Mouse (Mus musculus): ENCODE measurements around the gene Kif13a. TPM values are rescaled to one million over a fixed set of nuclear protein-coding genes. Genes with fewer than 3 reads are reported as not detected.

Kif13a gene
- polyA plus RNA-seq, 1 experiment from 2014 or later, result 14.5 TPM

GRCm38 (mm10) chr13:46780379-46780778, 149.3 kb downstream of the Kif13a start:
- DNase-seq (ENCODE audit: low spot score) (no peak), ATAC-seq (ENCODE audit: low FRiP score) (no peak)
- Histone ChIP-seq H3K27me3 (ENCODE audit: control insufficient read depth, insufficient read depth, low read length) (no peaks in the 10 kb centered on the region), H3K27ac (ENCODE audit: low read depth, low read length) (no peak overlapping the region), H3K9me3 (ENCODE audit: control insufficient read depth, low read length) (no peaks in the 10 kb centered on the region), H3K4me3 (ENCODE audit: low read depth, low read length) (no peak overlapping the region), H3K4me1 (replicated peaks; ENCODE audit: control insufficient read depth, insufficient read depth, low read length) (no peaks in the 10 kb centered on the region), H3K36me3 (ENCODE audit: control insufficient read depth, insufficient read depth, low read length) (no peaks in the 10 kb centered on the region), H3K4me2 (replicated peaks; ENCODE audit: low read depth, low read length) (no peak overlapping the region), H3K9ac (ENCODE audit: low read depth, low read length) (no peak overlapping the region)
- WGBS, result 96% methylated on average over 11 of the region's 11 CpGs

GRCm38 (mm10) chr13:46779831-46780230, 149.8 kb downstream of the Kif13a start:
- Histone ChIP-seq H3K9ac (ENCODE audit: low read depth, low read length) (no peak overlapping the region), H3K36me3 (ENCODE audit: control insufficient read depth, insufficient read depth, low read length) (0 out of 2 replicates have a peak, but pooled peaks cover 2% of the 10 kb centered on the region), H3K4me3 (ENCODE audit: low read depth, low read length) (no peak overlapping the region), H3K27ac (ENCODE audit: low read depth, low read length) (no peak overlapping the region), H3K4me1 (replicated peaks; ENCODE audit: control insufficient read depth, insufficient read depth, low read length) (no peaks in the 10 kb centered on the region), H3K4me2 (replicated peaks; ENCODE audit: low read depth, low read length) (no peak overlapping the region), H3K27me3 (ENCODE audit: control insufficient read depth, insufficient read depth, low read length) (no peaks in the 10 kb centered on the region), H3K9me3 (ENCODE audit: control insufficient read depth, low read length) (no peaks in the 10 kb centered on the region)
- 67% methylated on average over 10 of the region's 10 CpGs for whole genome bisulfite sequencing
- ATAC-seq (ENCODE audit: low FRiP score) (no peak), DNase-seq (ENCODE audit: low spot score) (no peak)

- H3K9ac ChIP-seq (ENCODE audit: low read depth, low read length), result no peak overlapping the region
- WGBS, result 96% methylated on average over 3 of the region's 3 CpGs
- no peak for DNase-seq (ENCODE audit: low spot score)
- ATAC-seq (ENCODE audit: low FRiP score), result no peak
- H3K4me3 ChIP-seq (ENCODE audit: low read depth, low read length), result no peak overlapping the region
- no peaks in the 10 kb centered on the region for H3K4me1 ChIP-seq (replicated peaks; ENCODE audit: control insufficient read depth, insufficient read depth, low read length)
- H3K27me3 ChIP-seq (ENCODE audit: control insufficient read depth, insufficient read depth, low read length), result no peaks in the 10 kb centered on the region
- no peak overlapping the region for H3K27ac ChIP-seq (ENCODE audit: low read depth, low read length)
- H3K9me3 ChIP-seq (ENCODE audit: control insufficient read depth, low read length), result no peaks in the 10 kb centered on the region
- H3K4me2 ChIP-seq (replicated peaks; ENCODE audit: low read depth, low read length), result no peak overlapping the region
- 0 out of 2 replicates have a peak, but pooled peaks cover 3% of the 10 kb centered on the region for H3K36me3 ChIP-seq (ENCODE audit: control insufficient read depth, insufficient read depth, low read length)
Observed at GRCm38 (mm10) chr13:46777461-46777860, 152.2 kb downstream of the Kif13a start.

- no peak overlapping the region for H3K27ac ChIP-seq (ENCODE audit: low read depth, low read length)
- 80% methylated on average over 14 of the region's 14 CpGs for WGBS
- H3K36me3 ChIP-seq (ENCODE audit: control insufficient read depth, insufficient read depth, low read length), result 0 out of 2 replicates have a peak, but pooled peaks cover 6% of the 10 kb centered on the region
Observed at GRCm38 (mm10) chr13:46776636-46777305, 152.9 kb downstream of the Kif13a start.

GRCm38 (mm10) chr13:46774998-46775397, 154.7 kb downstream of the Kif13a start:
- 90% methylated on average over 5 of the region's 5 CpGs for WGBS
- no peak overlapping the region for H3K27ac ChIP-seq (ENCODE audit: low read depth, low read length)
- ATAC-seq (ENCODE audit: low FRiP score), result no peak
- DNase-seq (ENCODE audit: low spot score), result no peak
- H3K4me3 ChIP-seq (ENCODE audit: low read depth, low read length), result no peak overlapping the region
- no peak overlapping the region for H3K4me2 ChIP-seq (replicated peaks; ENCODE audit: low read depth, low read length)
- no peaks in the 10 kb centered on the region for H3K9me3 ChIP-seq (ENCODE audit: control insufficient read depth, low read length)
- H3K4me1 ChIP-seq (replicated peaks; ENCODE audit: control insufficient read depth, insufficient read depth, low read length), result no peaks in the 10 kb centered on the region
- no peaks in the 10 kb centered on the region for H3K27me3 ChIP-seq (ENCODE audit: control insufficient read depth, insufficient read depth, low read length)
- 0 out of 2 replicates have a peak, but pooled peaks cover 9% of the 10 kb centered on the region for H3K36me3 ChIP-seq (ENCODE audit: control insufficient read depth, insufficient read depth, low read length)
- no peak overlapping the region for H3K9ac ChIP-seq (ENCODE audit: low read depth, low read length)

More at GRCm38 (mm10) chr13:46776636-46777305, 152.9 kb downstream of the Kif13a start:
- DNase-seq (ENCODE audit: low spot score), result no peak
- Histone ChIP-seq H3K4me3 (ENCODE audit: low read depth, low read length) (no peak overlapping the region), H3K4me2 (replicated peaks; ENCODE audit: low read depth, low read length) (no peak overlapping the region), H3K27me3 (ENCODE audit: control insufficient read depth, insufficient read depth, low read length) (no peaks in the 10 kb centered on the region), H3K9me3 (ENCODE audit: control insufficient read depth, low read length) (no peaks in the 10 kb centered on the region), H3K9ac (ENCODE audit: low read depth, low read length) (no peak overlapping the region), H3K4me1 (replicated peaks; ENCODE audit: control insufficient read depth, insufficient read depth, low read length) (no peaks in the 10 kb centered on the region)
- ATAC-seq (ENCODE audit: low FRiP score), result no peak

GRCm38 (mm10) chr13:46772581-46772980, 157.1 kb downstream of the Kif13a start:
- ATAC-seq (ENCODE audit: low FRiP score), result no peak

GRCm38 (mm10) chr13:46765361-46765760, 164.3 kb downstream of the Kif13a start:
- DNase-seq (ENCODE audit: low spot score) (no peak), ATAC-seq (ENCODE audit: low FRiP score) (no peak)
- Histone ChIP-seq H3K9me3 (ENCODE audit: control insufficient read depth, low read length) (no peaks in the 10 kb centered on the region), H3K27me3 (ENCODE audit: control insufficient read depth, insufficient read depth, low read length) (no peaks in the 10 kb centered on the region), H3K27ac (ENCODE audit: low read depth, low read length) (no peak overlapping the region), H3K9ac (ENCODE audit: low read depth, low read length) (no peak overlapping the region), H3K36me3 (ENCODE audit: control insufficient read depth, insufficient read depth, low read length) (0 out of 2 replicates have a peak, but pooled peaks cover 4% of the 10 kb centered on the region), H3K4me1 (replicated peaks; ENCODE audit: control insufficient read depth, insufficient read depth, low read length) (no peaks in the 10 kb centered on the region), H3K4me2 (replicated peaks; ENCODE audit: low read depth, low read length) (no peak overlapping the region), H3K4me3 (ENCODE audit: low read depth, low read length) (no peak overlapping the region)
- WGBS, result 98% methylated on average over 2 of the region's 2 CpGs

More at GRCm38 (mm10) chr13:46772581-46772980, 157.1 kb downstream of the Kif13a start:
- no peak for DNase-seq (ENCODE audit: low spot score)
- Histone ChIP-seq H3K9ac (ENCODE audit: low read depth, low read length) (no peak overlapping the region), H3K4me1 (replicated peaks; ENCODE audit: control insufficient read depth, insufficient read depth, low read length) (no peaks in the 10 kb centered on the region), H3K36me3 (ENCODE audit: control insufficient read depth, insufficient read depth, low read length) (0 out of 2 replicates have a peak, but pooled peaks cover 13% of the 10 kb centered on the region), H3K9me3 (ENCODE audit: control insufficient read depth, low read length) (no peaks in the 10 kb centered on the region), H3K4me3 (ENCODE audit: low read depth, low read length) (no peak overlapping the region), H3K4me2 (replicated peaks; ENCODE audit: low read depth, low read length) (no peak overlapping the region), H3K27me3 (ENCODE audit: control insufficient read depth, insufficient read depth, low read length) (no peaks in the 10 kb centered on the region), H3K27ac (ENCODE audit: low read depth, low read length) (no peak overlapping the region)
- 95% methylated on average over 13 of the region's 13 CpGs for WGBS

GRCm38 (mm10) chr13:46763210-46763609, 166.5 kb downstream of the Kif13a start:
- no peaks in the 10 kb centered on the region for H3K27me3 ChIP-seq (ENCODE audit: control insufficient read depth, insufficient read depth, low read length)
- no peak overlapping the region for H3K9ac ChIP-seq (ENCODE audit: low read depth, low read length)
- H3K9me3 ChIP-seq (ENCODE audit: control insufficient read depth, low read length), result no peaks in the 10 kb centered on the region
- ATAC-seq (ENCODE audit: low FRiP score), result no peak
- H3K36me3 ChIP-seq (ENCODE audit: control insufficient read depth, insufficient read depth, low read length), result no peaks in the 10 kb centered on the region
- WGBS, result 94% methylated on average over 9 of the region's 9 CpGs
- no peak overlapping the region for H3K27ac ChIP-seq (ENCODE audit: low read depth, low read length)
- no peak for DNase-seq (ENCODE audit: low spot score)
- no peaks in the 10 kb centered on the region for H3K4me1 ChIP-seq (replicated peaks; ENCODE audit: control insufficient read depth, insufficient read depth, low read length)
- no peak overlapping the region for H3K4me3 ChIP-seq (ENCODE audit: low read depth, low read length)
- H3K4me2 ChIP-seq (replicated peaks; ENCODE audit: low read depth, low read length), result no peak overlapping the region

- H3K4me2 ChIP-seq (replicated peaks; ENCODE audit: low read depth, low read length), result no peak overlapping the region
Observed at GRCm38 (mm10) chr13:46760921-46761320, 168.7 kb downstream of the Kif13a start.

More at GRCm38 (mm10) chr13:46760921-46761320, 168.7 kb downstream of the Kif13a start:
- 64% methylated on average over 6 of the region's 6 CpGs for WGBS
- no peak overlapping the region for H3K27ac ChIP-seq (ENCODE audit: low read depth, low read length)
- ATAC-seq (ENCODE audit: low FRiP score) (no peak), DNase-seq (ENCODE audit: low spot score) (no peak)
- no peak overlapping the region for H3K4me3 ChIP-seq (ENCODE audit: low read depth, low read length)
- H3K9me3 ChIP-seq (ENCODE audit: control insufficient read depth, low read length), result no peaks in the 10 kb centered on the region
- no peaks in the 10 kb centered on the region for H3K27me3 ChIP-seq (ENCODE audit: control insufficient read depth, insufficient read depth, low read length)
- H3K36me3 ChIP-seq (ENCODE audit: control insufficient read depth, insufficient read depth, low read length), result no peaks in the 10 kb centered on the region
- no peak overlapping the region for H3K9ac ChIP-seq (ENCODE audit: low read depth, low read length)
- H3K4me1 ChIP-seq (replicated peaks; ENCODE audit: control insufficient read depth, insufficient read depth, low read length), result no peaks in the 10 kb centered on the region

Measured in hindbrain, embryonic 11.5 days (tissue).